Mouse (Mus musculus): Measurements from ENCODE around the gene Tmem163. TPM values are rescaled to one million over a fixed set of nuclear protein-coding genes. Genes with fewer than 3 reads are reported as not detected.
A peak's percentile ranks its signal among the peaks of the same experiment; 100 is the strongest.

The Tmem163 gene
- polyA plus RNA-seq, 1 experiment from 2014 or later = 8.7 TPM

DNA sequence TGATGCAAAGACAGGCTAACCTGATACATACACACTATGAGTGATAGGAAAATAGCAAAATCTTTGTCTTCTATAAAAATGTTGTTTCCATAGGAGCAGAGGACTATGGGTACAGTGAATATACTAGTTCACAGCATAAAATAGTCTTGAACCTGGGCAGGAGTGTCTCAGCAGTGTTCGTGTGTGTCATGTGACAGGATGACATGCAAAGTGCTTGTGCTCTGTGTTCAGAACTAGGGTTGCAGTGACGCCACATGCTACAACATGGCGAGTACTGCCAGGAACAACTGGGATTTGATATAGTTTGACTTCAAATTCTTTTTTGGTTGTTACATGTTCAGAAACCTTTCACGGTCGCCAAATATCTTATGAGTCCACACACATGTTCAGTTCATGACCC, 92.3 kb downstream of the Tmem163 start:
- Histone ChIP-seq H3K27me3 (no peaks in the 10 kb centered on the region), H3K4me2 (replicated peaks) (no peak overlapping the region), H3K4me3 (no peak overlapping the region), H3K9me3 (no peaks in the 10 kb centered on the region), H3K27ac (no peak overlapping the region), H3K9ac (no peak overlapping the region), H3K36me3 (no peaks in the 10 kb centered on the region), H3K4me1 (no peaks in the 10 kb centered on the region)
- ATAC-seq (ENCODE audit: insufficient number of reproducible peaks, insufficient read depth, low FRiP score, low TSS enrichment) = no peak
- WGBS = 86% methylated on average over 5 of the region's 5 CpGs

DNA sequence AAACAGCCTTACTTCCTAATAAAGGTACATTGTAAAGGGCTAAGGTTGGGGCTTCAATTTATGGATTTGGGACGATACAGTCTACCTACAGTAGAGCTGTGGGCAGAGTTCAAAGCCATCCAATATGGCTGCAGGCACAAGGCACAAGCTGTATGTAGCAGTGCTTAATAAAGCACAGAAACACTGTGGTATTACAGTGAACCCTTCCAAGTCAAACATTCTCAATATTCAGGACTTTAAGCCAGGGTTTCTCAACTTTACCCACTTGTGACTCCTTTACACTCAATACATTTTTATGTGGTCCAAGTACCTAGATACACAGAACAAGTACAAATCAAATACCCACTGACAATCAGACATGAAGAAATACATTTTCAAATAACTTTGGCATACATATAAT, 93.2 kb downstream of the Tmem163 start:
- Histone ChIP-seq H3K9me3 (no peaks in the 10 kb centered on the region), H3K27me3 (no peaks in the 10 kb centered on the region), H3K27ac (no peak overlapping the region), H3K9ac (no peak overlapping the region), H3K4me2 (replicated peaks) (no peak overlapping the region), H3K36me3 (no peaks in the 10 kb centered on the region), H3K4me1 (no peaks in the 10 kb centered on the region), H3K4me3 (no peak overlapping the region)
- ATAC-seq (ENCODE audit: insufficient number of reproducible peaks, insufficient read depth, low FRiP score, low TSS enrichment) = no peak
- WGBS = 86% methylated on average over 1 of the region's 1 CpGs

DNA sequence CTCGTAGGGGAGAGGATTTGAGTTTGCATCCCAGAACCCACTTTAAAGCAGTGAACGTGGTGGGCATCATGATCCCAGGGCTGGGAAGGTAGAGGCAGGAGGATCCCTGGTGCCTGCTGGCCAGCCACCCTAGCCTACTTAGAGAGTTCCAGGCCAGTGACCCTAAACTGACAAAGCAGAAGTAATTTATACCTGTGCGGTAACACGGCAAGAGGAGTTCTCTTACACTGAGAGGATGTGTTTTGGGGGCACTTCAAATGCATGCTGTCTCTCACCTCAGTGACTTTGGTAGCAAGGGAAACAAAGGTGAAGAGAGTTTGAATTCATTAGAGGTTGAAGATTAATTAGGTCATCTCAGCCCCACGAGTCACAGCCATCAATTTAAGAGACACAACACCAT, 101.4 kb downstream of the Tmem163 start:
- WGBS = 72% methylated on average over 5 of the region's 5 CpGs
- Histone ChIP-seq H3K4me3 (no peak overlapping the region), H3K4me1 (peaks cover 3% of the 10 kb centered on the region; the same call in 1 of the 2 replicates), H3K9me3 (no peaks in the 10 kb centered on the region), H3K27me3 (no peaks in the 10 kb centered on the region), H3K36me3 (no peaks in the 10 kb centered on the region), H3K9ac (no peak overlapping the region), H3K27ac (no peak overlapping the region), H3K4me2 (replicated peaks) (no peak overlapping the region)
- ATAC-seq (ENCODE audit: insufficient number of reproducible peaks, insufficient read depth, low FRiP score, low TSS enrichment) = no peak

GRCm38 (mm10) chr1:127577083-127577482, 102.3 kb downstream of the Tmem163 start:
- H3K4me3 ChIP-seq = no peak overlapping the region
- no peak overlapping the region for H3K4me2 ChIP-seq (replicated peaks)
- peaks cover 3% of the 10 kb centered on the region; the same call in 1 of the 2 replicates for H3K4me1 ChIP-seq
- no peaks in the 10 kb centered on the region for H3K27me3 ChIP-seq
- 75% methylated on average over 7 of the region's 7 CpGs for WGBS
- no peak overlapping the region for H3K27ac ChIP-seq
- no peak overlapping the region for H3K9ac ChIP-seq
- no peaks in the 10 kb centered on the region for H3K36me3 ChIP-seq
- peak; percentile 44; the same call in 1 of the 2 replicates for ATAC-seq (ENCODE audit: insufficient number of reproducible peaks, insufficient read depth, low FRiP score, low TSS enrichment)
- H3K9me3 ChIP-seq = no peaks in the 10 kb centered on the region

GRCm38 (mm10) chr1:127576563-127576962, 102.8 kb downstream of the Tmem163 start:
- Histone ChIP-seq H3K9me3 (no peaks in the 10 kb centered on the region), H3K4me2 (replicated peaks) (no peak overlapping the region), H3K9ac (no peak overlapping the region), H3K27me3 (no peaks in the 10 kb centered on the region), H3K4me3 (no peak overlapping the region), H3K36me3 (no peaks in the 10 kb centered on the region), H3K4me1 (peaks cover 3% of the 10 kb centered on the region; the same call in 1 of the 2 replicates), H3K27ac (no peak overlapping the region)
- WGBS = 26% methylated on average over 8 of the region's 8 CpGs
- no peak for ATAC-seq (ENCODE audit: insufficient number of reproducible peaks, insufficient read depth, low FRiP score, low TSS enrichment)

- no peaks in the 10 kb centered on the region for H3K9me3 ChIP-seq
- H3K4me2 ChIP-seq (replicated peaks) = no peak overlapping the region
- no peak overlapping the region for H3K27ac ChIP-seq
- WGBS = 35% methylated on average over 3 of the region's 3 CpGs
- no peaks in the 10 kb centered on the region for H3K36me3 ChIP-seq
- ATAC-seq (ENCODE audit: insufficient number of reproducible peaks, insufficient read depth, low FRiP score, low TSS enrichment) = no peak
- no peak overlapping the region for H3K9ac ChIP-seq
- no peak overlapping the region for H3K4me3 ChIP-seq
- H3K27me3 ChIP-seq = no peaks in the 10 kb centered on the region
- peaks cover 3% of the 10 kb centered on the region; the same call in 1 of the 2 replicates for H3K4me1 ChIP-seq
Measured at GRCm38 (mm10) chr1:127576143-127576542, 103.2 kb downstream of the Tmem163 start.

- H3K27ac ChIP-seq = no peak overlapping the region
- 24% methylated on average over 4 of the region's 4 CpGs for WGBS
- H3K4me2 ChIP-seq (replicated peaks) = no peak overlapping the region
- no peaks in the 10 kb centered on the region for H3K36me3 ChIP-seq
- no peaks in the 10 kb centered on the region for H3K9me3 ChIP-seq
- H3K4me3 ChIP-seq = no peak overlapping the region
- no peaks in the 10 kb centered on the region for H3K27me3 ChIP-seq
- no peak overlapping the region for H3K9ac ChIP-seq
- ATAC-seq (ENCODE audit: insufficient number of reproducible peaks, insufficient read depth, low FRiP score, low TSS enrichment) = no peak
- peaks cover 3% of the 10 kb centered on the region; the same call in 1 of the 2 replicates for H3K4me1 ChIP-seq
Measured at GRCm38 (mm10) chr1:127575692-127576091, 103.7 kb downstream of the Tmem163 start.

GRCm38 (mm10) chr1:127573186-127573585, 106.2 kb downstream of the Tmem163 start:
- no peak overlapping the region for H3K4me2 ChIP-seq (replicated peaks)
- 81% methylated on average over 3 of the region's 3 CpGs for WGBS
- no peaks in the 10 kb centered on the region for H3K9me3 ChIP-seq
- H3K27me3 ChIP-seq = no peaks in the 10 kb centered on the region
- H3K36me3 ChIP-seq = no peaks in the 10 kb centered on the region
- no peak overlapping the region for H3K9ac ChIP-seq
- no peak for ATAC-seq (ENCODE audit: insufficient number of reproducible peaks, insufficient read depth, low FRiP score, low TSS enrichment)
- H3K27ac ChIP-seq = no peak overlapping the region
- peaks cover 3% of the 10 kb centered on the region; the same call in 1 of the 2 replicates for H3K4me1 ChIP-seq
- no peak overlapping the region for H3K4me3 ChIP-seq

DNA sequence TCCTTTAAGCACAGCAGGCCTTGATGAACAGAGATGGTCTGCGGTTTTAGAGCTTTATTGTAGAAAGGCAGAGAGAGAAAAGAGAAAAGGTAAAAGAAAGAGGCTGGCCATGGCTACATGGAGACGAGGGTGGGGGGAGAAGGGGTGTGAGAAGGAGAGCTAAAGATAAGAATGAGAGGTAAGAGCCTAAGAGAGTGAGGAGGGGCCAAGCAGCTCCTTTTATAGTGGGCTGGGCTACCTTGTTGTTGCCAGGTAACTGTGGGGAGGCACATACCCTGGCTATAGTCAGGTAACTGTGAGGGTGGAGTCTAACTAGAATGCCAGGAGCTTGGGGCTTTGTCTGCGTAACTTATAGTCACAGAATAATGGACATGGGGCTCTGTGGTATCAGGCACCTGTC, 110.7 kb downstream of the Tmem163 start:
- Histone ChIP-seq H3K36me3 (no peaks in the 10 kb centered on the region), H3K9me3 (no peaks in the 10 kb centered on the region), H3K4me2 (replicated peaks) (no peak overlapping the region), H3K27me3 (no peaks in the 10 kb centered on the region), H3K4me1 (peaks cover 3% of the 10 kb centered on the region; the same call in 1 of the 2 replicates), H3K9ac (no peak overlapping the region), H3K27ac (no peak overlapping the region), H3K4me3 (no peak overlapping the region)
- ATAC-seq (ENCODE audit: insufficient number of reproducible peaks, insufficient read depth, low FRiP score, low TSS enrichment) = no peak
- WGBS = 75% methylated on average over 3 of the region's 3 CpGs

DNA sequence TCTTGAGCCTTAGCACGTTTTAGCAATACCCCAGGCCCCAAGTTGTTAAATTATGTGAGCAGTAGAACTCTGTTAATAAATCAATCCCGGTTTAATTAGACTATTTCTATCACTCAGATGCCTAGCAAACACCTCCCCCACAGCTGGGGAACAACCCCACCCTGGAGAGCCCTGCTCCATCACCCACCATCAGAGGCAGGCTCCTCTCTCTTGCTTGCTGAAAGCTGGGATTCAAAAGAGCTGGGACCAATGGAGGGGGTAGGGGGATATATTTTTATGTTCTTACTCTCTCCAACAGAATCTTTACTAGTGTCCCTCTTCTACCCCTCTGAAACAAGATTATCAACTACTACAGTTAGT, 122.9 kb downstream of the Tmem163 start:
- no peak for ATAC-seq (ENCODE audit: insufficient number of reproducible peaks, insufficient read depth, low FRiP score, low TSS enrichment)
- no peaks in the 10 kb centered on the region for H3K9me3 ChIP-seq
- H3K27me3 ChIP-seq = no peaks in the 10 kb centered on the region
- no peaks in the 10 kb centered on the region for H3K36me3 ChIP-seq
- WGBS = 48% methylated on average over 2 of the region's 2 CpGs
- no peak overlapping the region for H3K4me3 ChIP-seq
- no peak overlapping the region for H3K9ac ChIP-seq
- H3K4me1 ChIP-seq = no peaks in the 10 kb centered on the region
- H3K4me2 ChIP-seq (replicated peaks) = no peak overlapping the region
- H3K27ac ChIP-seq = no peak overlapping the region

DNA sequence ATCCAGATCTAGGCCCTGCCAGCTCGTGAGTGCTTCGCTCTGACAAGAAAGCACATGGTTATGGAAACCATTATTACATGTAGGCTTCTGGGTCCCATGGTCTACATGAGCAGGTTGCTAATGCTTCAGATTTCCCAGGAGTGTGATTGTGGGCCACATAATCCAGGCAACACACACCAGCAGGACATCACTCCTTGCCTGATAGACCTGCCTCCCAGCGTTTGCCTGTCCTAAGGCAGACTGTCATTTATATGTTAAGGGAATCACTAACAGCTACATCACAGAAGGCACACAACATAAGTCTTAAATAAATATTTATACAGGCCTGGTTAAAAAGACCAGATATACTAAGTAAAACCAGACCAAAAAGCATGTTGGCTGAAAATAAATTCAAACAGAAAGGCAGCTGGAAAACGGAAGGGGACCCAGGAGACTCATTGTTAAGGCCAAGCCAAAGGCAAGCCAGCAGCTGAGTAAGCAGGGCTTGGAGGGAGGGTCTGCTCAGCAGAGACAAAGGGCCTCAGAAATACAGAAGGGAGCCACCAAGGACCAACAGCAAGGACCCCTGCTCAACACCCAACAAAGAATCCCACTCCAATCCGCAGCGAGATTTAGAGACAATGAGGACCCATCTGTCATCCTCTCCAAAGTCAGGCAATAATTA, 123.4 kb downstream of the Tmem163 start:
- peak; percentile 56; the same call in 1 of the 2 replicates for ATAC-seq (ENCODE audit: insufficient number of reproducible peaks, insufficient read depth, low FRiP score, low TSS enrichment)
- no peak overlapping the region for H3K9ac ChIP-seq
- no peak overlapping the region for H3K4me2 ChIP-seq (replicated peaks)
- no peaks in the 10 kb centered on the region for H3K4me1 ChIP-seq
- H3K36me3 ChIP-seq = no peaks in the 10 kb centered on the region
- WGBS = 59% methylated on average over 6 of the region's 6 CpGs
- H3K27ac ChIP-seq = no peak overlapping the region
- no peak overlapping the region for H3K4me3 ChIP-seq
- no peaks in the 10 kb centered on the region for H3K9me3 ChIP-seq
- no peaks in the 10 kb centered on the region for H3K27me3 ChIP-seq

GRCm38 (mm10) chr1:127548078-127548477, 131.3 kb downstream of the Tmem163 start:
- H3K4me2 ChIP-seq (replicated peaks) = no peak overlapping the region
- no peaks in the 10 kb centered on the region for H3K27me3 ChIP-seq
- H3K4me1 ChIP-seq = no peaks in the 10 kb centered on the region
- H3K9ac ChIP-seq = no peak overlapping the region
- no peak overlapping the region for H3K27ac ChIP-seq
- no peak overlapping the region for H3K4me3 ChIP-seq
- no peaks in the 10 kb centered on the region for H3K9me3 ChIP-seq
- ATAC-seq (ENCODE audit: insufficient number of reproducible peaks, insufficient read depth, low FRiP score, low TSS enrichment) = no peak
- WGBS = 76% methylated on average over 4 of the region's 4 CpGs
- no peaks in the 10 kb centered on the region for H3K36me3 ChIP-seq

All from embryonic facial prominence, embryonic 12.5 days (tissue).